Mouse (Mus musculus) ZHBTc4 (cell line): ENCODE measurements around the gene Alpk1.

Experiments used
- DNase-seq: peaks from one replicate; pipeline ENCODE4 v3.0.0-alpha.2; 2011; ENCODE audit warnings: low read depth, low spot score

Gene Alpk1

DNA sequence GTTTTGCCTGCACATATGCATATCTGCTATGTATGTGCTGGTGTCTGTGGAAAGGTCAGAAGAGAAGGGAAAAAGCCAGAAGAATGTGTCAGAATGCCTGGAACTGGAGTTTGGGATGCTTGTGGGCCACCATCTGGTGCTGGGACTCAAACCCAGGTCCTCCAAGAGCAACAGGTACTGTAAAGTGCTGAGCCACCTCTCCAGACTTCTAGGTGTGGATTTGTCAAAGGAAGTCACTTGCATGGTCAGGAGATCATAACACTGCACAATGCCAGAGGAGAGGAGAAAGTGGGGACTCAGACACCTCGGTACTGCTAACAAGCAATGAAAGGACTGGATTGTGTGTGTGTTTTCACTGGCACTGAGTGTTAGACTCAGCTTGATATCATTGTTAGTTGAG is 150.1 kb downstream of the Alpk1 start:
- no peak for DNase-seq

DNA sequence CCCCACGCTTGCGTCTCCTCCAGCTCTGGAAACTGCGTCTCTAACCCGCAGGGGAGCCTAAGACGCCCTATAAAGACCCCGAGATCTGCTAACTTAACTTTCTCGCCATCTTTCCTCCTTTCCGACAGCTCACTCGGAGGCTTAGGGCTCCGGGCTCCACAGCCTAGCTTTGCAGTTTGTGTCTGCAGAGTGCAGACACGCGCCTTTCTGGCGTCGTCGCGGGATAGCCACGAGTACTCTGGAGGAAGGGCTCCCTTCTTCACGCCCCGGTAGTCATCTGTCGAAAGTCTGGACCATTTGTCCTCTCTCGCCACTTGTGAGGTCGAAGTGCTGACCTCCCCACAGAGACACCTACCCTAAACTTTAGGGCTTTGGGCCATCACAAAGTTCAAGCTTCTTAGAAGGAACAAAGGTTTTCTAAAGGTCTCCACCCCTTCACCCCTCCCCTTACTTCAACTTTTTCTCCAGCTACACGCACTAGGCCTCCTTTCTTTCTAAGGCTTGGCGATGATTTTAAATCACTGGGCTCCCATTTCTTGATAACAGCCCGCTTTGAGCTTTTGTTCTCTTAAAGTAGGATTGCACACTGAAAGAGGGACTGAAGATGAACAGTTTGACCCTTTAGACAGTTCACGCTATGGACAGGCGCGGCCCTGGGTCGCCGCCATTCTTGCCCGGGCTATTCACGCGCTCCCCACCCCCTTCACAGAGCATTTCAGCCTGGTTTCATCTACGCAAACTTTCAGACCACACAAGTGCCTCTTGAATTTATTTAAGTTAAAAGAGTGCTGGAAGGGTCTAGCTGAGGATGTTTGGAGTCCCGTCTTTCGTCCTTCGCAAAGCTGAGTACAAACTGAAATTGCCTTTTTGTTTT is 151.8 kb downstream of the Alpk1 start:
- DNase-seq: peak; percentile 51

DNA sequence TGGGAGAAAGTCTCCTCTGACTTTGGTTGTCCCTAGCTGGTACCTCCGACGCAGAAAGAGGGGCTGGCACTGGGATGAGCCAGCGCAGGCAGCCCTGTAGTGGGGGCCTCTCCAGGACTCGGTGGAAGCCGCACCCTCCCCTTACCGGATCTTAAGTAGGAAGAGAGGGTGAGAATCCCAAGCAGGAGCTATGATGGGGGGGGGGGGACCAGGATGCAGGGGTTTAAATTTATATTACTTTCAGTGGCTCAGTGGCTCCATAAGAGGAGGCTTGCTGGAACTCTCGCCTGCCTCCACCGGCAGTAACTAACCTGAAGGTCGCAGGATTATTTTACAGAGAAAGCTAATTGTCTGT is 152.4 kb downstream of the Alpk1 start:
- DNase-seq: no peak

DNA sequence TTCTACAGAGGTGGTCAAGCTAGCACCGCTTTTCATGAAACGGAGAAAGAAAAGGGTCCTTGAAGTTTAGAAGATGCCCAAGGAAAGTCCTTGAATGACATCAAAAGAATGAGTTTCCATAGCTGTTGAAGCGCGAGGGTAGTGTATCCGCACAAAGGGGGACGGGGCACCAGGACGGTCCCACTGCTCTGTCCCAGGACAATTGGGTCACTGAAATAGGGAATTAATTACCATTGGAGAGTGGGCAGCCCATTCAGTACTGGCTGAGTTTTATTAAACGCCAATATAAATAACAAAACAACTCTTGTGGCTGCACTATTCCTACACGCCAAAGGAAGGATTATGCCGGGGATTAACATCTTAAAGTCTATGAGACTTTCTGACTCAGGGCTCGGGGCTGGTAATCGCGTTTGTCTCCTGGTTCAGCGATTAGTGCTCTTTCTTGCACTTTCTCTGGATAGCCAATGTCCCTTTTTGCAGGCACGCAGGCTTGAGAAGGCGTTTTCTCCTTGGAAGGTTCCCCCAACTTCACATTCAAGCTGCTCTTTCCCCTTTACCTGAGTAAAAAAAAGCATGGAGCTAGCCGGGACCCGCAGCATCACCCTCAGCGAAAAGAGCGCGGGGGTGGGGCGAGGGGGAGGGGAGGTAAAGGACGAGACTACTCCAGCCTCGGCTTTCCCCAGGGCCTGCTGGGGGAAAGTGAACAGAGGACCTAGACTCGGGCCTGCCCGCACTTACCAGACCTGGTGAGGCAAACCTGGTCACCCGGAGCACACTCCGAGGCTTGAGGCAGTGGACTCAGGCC is 153.0 kb downstream of the Alpk1 start:
- peak; percentile 26 for DNase-seq

DNA sequence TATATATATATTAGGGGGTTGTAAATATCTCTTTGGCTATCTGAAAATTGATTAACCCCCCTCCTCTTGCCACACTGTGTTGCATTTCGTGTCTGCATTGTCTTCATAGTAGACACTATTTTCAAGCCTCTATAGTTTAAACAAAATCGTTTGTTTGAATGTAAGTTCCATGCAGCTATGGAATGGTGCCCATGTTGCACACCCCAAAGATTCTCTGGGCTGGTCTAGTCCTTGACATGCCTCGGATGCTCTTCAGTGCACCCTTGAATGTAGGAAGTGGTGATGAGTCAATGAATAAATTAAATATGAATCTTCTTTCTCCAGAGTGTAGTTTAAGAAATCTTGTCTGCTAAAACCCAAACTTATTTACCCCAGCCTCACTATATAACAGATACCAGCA is 153.8 kb downstream of the Alpk1 start:
- DNase-seq: no peak

DNA sequence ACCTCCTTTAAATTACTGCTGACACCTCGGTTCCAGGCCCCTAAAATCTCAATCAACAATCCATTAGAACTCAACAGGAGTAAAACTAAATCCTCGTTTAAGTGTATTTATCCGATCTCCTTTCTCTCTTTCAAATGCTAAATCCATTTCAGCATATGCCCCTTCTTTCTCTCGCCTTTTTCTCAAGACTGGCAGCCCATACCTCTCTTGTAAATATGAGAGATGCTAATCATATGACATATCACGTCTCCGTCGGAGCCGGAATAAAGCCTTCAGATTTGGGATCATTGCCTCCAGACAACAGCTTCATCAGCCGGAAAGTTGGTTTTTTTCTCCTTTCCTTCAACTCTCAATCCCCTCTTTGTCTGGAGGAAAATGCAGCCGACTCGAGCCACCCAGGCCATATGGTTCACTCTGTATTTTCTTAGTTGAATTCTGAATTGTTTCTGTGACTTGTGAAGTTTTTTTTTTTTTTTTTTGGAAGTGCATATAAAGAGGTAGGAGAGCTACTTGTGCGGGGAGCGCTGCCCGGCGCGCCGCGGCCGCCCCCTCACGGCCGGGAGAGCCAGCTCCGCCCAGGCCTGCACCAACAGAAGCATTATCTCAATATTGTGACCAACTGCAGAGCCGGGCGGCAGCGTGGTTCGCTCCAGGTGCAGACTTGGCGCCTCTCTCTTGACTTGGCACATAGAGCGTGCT is 154.5 kb downstream of the Alpk1 start:
- peak; percentile 55 for DNase-seq

DNA sequence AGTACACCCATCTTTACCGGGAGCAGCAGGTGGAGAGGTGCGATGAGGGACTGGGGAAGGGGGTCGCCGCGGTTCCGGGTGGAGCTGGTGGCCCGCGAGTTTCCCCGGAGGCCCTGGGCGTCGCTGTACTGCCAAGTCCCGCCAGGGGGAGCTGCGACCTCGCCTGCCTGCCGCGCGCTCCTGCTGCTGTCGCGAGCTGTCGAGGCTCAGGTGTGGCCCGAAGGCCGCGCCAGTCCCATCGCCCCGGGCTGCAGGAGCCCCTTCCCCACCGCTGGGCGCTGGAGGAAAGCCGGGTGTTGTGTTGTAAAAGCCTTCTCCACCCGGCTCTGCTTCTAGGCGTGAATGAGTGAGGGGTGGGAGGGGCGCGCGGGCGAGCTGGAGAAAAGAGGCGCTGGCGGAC is 155.0 kb downstream of the Alpk1 start:
- DNase-seq: peak; percentile 89
